Comparison of ENCODE assay signal across 15 mouse cellular contexts in genomic region chr15:86071166-86071565, GRCm38 (mm10). TPM values are rescaled to one million over a fixed set of nuclear protein-coding genes. Genes with fewer than 3 reads are reported as not detected.
DNase-seq lines count a peak whose midpoint lies in the region; ATAC-seq and TF ChIP-seq lines count a peak whose summit lies in the region.
"Had no signal": no experiment of that assay in that cellular context is flagged by ENCODE, and none has a peak within 500 bp of the region (broad histone marks: within the 10 kb centered on the region; RNA-seq: fewer than 3 reads in every experiment).

No protein-coding gene starts in this region.

- H3K9ac ChIP-seq in liver, embryonic 12.5 days = 0 out of 2 replicates have a peak overlapping the region, but pooled peaks have one; percentile 3
- no peak overlapping the region for H3K9ac ChIP-seq in liver, embryonic 11.5 days (ENCODE audit: low read depth, low read length)
- 0 out of 2 replicates have a peak overlapping the region, but pooled peaks have one; percentile 11 for H3K9ac ChIP-seq in liver, postnatal 0 days (replicated peaks)
- H3K9ac ChIP-seq: heart, embryonic 12.5 days; limb, embryonic 15.5 days had no signal

- no peak for TF ChIP-seq POLR2A in bone marrow, adult 2 months (IDR thresholded peaks at IDR 0.05; ENCODE audit: borderline replicate concordance, control insufficient read depth, low read depth, low read length)

- H3K4me1 ChIP-seq in liver, embryonic 12.5 days = peaks cover 69% of the 10 kb centered on the region
- peaks cover 45% of the 10 kb centered on the region for H3K4me1 ChIP-seq in liver, embryonic 11.5 days (replicated peaks; ENCODE audit: control insufficient read depth, insufficient read depth, low read length)
- H3K4me1 ChIP-seq in bone marrow, adult 2 months (ENCODE audit: control insufficient read depth, insufficient read depth, low read length) = peaks cover 12% of the 10 kb centered on the region
- H3K4me1 ChIP-seq in liver, postnatal 0 days (ENCODE audit: insufficient read depth) = peaks cover 48% of the 10 kb centered on the region

- DNase-seq in cerebellum, adult 11-12 months = peak; percentile 52
- no peak for DNase-seq in cerebellum, adult 11 months
- DNase-seq in liver, embryonic 11.5 days (ENCODE audit: low spot score) = no peak
- no peak for DNase-seq in liver, postnatal 0 days
- DNase-seq in gastrocnemius, postnatal 25 days = no peak
- no peak for DNase-seq in heart, adult 18-20 months
- DNase-seq: cerebellum, postnatal 10 days; gastrocnemius, postnatal 10 days; kidney, adult 9 months; lung, postnatal 36 days had no signal

- no peak overlapping the region for H3K4me2 ChIP-seq in liver, embryonic 12.5 days
- no peak overlapping the region for H3K4me2 ChIP-seq in liver, embryonic 11.5 days
- H3K4me2 ChIP-seq in liver, postnatal 0 days (ENCODE audit: low read depth, low read length) = 0 out of 2 replicates have a peak overlapping the region, but pooled peaks have one; percentile 18
- H3K4me2 ChIP-seq: heart, embryonic 12.5 days; limb, embryonic 15.5 days had no signal

- no peak for TF ChIP-seq EP300 in liver, postnatal 0 days (IDR thresholded peaks at IDR 0.05; ENCODE audit: low read depth)

- WGBS in liver, embryonic 12.5 days (ENCODE audit: insufficient replicate concordance) = 80% methylated on average over 1 of the region's 1 CpGs
- 67% methylated on average over 1 of the region's 1 CpGs for WGBS in liver, embryonic 11.5 days
- WGBS in bone marrow, adult 2 months = 60% methylated on average over 1 of the region's 1 CpGs
- WGBS in liver, postnatal 0 days (ENCODE audit: insufficient replicate concordance) = 62% methylated on average over 1 of the region's 1 CpGs

- H3K27me3 ChIP-seq in liver, embryonic 12.5 days (replicated peaks) = no peaks in the 10 kb centered on the region
- no peaks in the 10 kb centered on the region for H3K27me3 ChIP-seq in liver, embryonic 11.5 days (replicated peaks; ENCODE audit: control insufficient read depth, insufficient read depth, low read length)
- no peaks in the 10 kb centered on the region for H3K27me3 ChIP-seq in liver, postnatal 0 days (ENCODE audit: insufficient read depth, low read length)
- H3K27me3 ChIP-seq: heart, embryonic 12.5 days; limb, embryonic 15.5 days; Patski had no signal

- no peak overlapping the region for H3K4me3 ChIP-seq in liver, embryonic 12.5 days
- no peak overlapping the region for H3K4me3 ChIP-seq in liver, embryonic 11.5 days (ENCODE audit: low read depth, low read length)
- H3K4me3 ChIP-seq in bone marrow, adult 2 months (replicated peaks; ENCODE audit: control insufficient read depth, low read depth, low read length) = no peak overlapping the region
- no peak overlapping the region for H3K4me3 ChIP-seq in liver, postnatal 0 days (ENCODE audit: low read depth, low read length)
- H3K4me3 ChIP-seq: heart, embryonic 12.5 days; limb, embryonic 15.5 days had no signal

- peak overlapping the region; percentile 33; the same call in 1 of the 2 replicates for H3K27ac ChIP-seq in liver, embryonic 12.5 days
- H3K27ac ChIP-seq in liver, embryonic 11.5 days (ENCODE audit: low read depth, low read length) = no peak overlapping the region
- peak overlapping the region; percentile 15; the same call in 1 of the 2 replicates for H3K27ac ChIP-seq in bone marrow, adult 2 months (ENCODE audit: control insufficient read depth, insufficient read depth, low read depth, low read length, poor library complexity)
- no peak overlapping the region for H3K27ac ChIP-seq in liver, postnatal 0 days (ENCODE audit: low read depth)
- H3K27ac ChIP-seq: limb, embryonic 15.5 days had no signal

- no peak for ATAC-seq in liver, embryonic 12.5 days
- no peak for ATAC-seq in liver, embryonic 11.5 days (replicated peaks; ENCODE audit: low FRiP score)
- ATAC-seq in liver, postnatal 0 days = no peak
- ATAC-seq: Patski had no signal

- no peak for TF ChIP-seq CTCF in bone marrow, adult 2 months (IDR thresholded peaks at IDR 0.05; ENCODE audit: control insufficient read depth, insufficient read depth, low read length)
- no peak for TF ChIP-seq CTCF in liver, postnatal 0 days (IDR thresholded peaks at IDR 0.05; ENCODE audit: low read depth)

- H3K9me3 ChIP-seq in liver, embryonic 12.5 days (replicated peaks) = no peaks in the 10 kb centered on the region
- no peaks in the 10 kb centered on the region for H3K9me3 ChIP-seq in liver, embryonic 11.5 days (ENCODE audit: control insufficient read depth, low read length)
- H3K9me3 ChIP-seq in liver, postnatal 0 days (ENCODE audit: low read length) = no peaks in the 10 kb centered on the region
- H3K9me3 ChIP-seq: heart, embryonic 12.5 days; limb, embryonic 15.5 days had no signal

- H3K36me3 ChIP-seq in liver, embryonic 12.5 days = peaks cover 8% of the 10 kb centered on the region
- no peaks in the 10 kb centered on the region for H3K36me3 ChIP-seq in liver, embryonic 11.5 days (ENCODE audit: control insufficient read depth, insufficient read depth, low read length)
- no peaks in the 10 kb centered on the region; the same call in 1 of the 2 replicates for H3K36me3 ChIP-seq in liver, postnatal 0 days (replicated peaks; ENCODE audit: insufficient read depth, low read length)
- H3K36me3 ChIP-seq: heart, embryonic 12.5 days had no signal

RNA-seq across cellular contexts. Expression of gene Gramd4, which starts 13.7 kb away (rescaled TPM):
- 14.4 and 15.1 TPM in 2 replicates for polyA plus RNA-seq in liver, embryonic 12.5 days (2016; fragmentation: Nextera tagmentation; extraction: Ambion mirVana)
- 12.6 and 13.9 TPM in 2 replicates for polyA plus RNA-seq in liver, embryonic 11.5 days (2014; fragmentation: Nextera tagmentation; extraction: Ambion mirVana)
- 14.1 and 20.7 TPM in 2 replicates for polyA plus RNA-seq in bone marrow, adult 2 months (2011; ENCODE audit: insufficient read depth, insufficient read length, low replicate concordance, missing spikeins)
- 3.2 and 3.7 TPM in 2 replicates for polyA plus RNA-seq in liver, postnatal 0 days (2015; fragmentation: Nextera tagmentation; extraction: Ambion mirVana)
- total RNA-seq in gastrocnemius, postnatal 25 days (2021) = 1 to 10 TPM; 4.2 to 9.7 TPM
- 10 to 100 TPM; 32.6 to 32.7 TPM for total RNA-seq in heart, adult 18-20 months (2021)

RNA-seq across cellular contexts. Expression of gene Celsr1, which starts 37.6 kb away (rescaled TPM):
- polyA plus RNA-seq in liver, embryonic 12.5 days (2016; fragmentation: Nextera tagmentation; extraction: Ambion mirVana) = 0.11 and 0.25 TPM in 2 replicates
- polyA plus RNA-seq in liver, embryonic 11.5 days (2014; fragmentation: Nextera tagmentation; extraction: Ambion mirVana) = 0.53 and 1.4 TPM in 2 replicates
- 1.3 and 4.2 TPM in 2 replicates for polyA plus RNA-seq in bone marrow, adult 2 months (2011; ENCODE audit: insufficient read depth, insufficient read length, low replicate concordance, missing spikeins)
- 0.09 and 0.11 TPM in 2 replicates for polyA plus RNA-seq in liver, postnatal 0 days (2015; fragmentation: Nextera tagmentation; extraction: Ambion mirVana)
- under 1 TPM; 0.31 to 0.43 TPM for total RNA-seq in gastrocnemius, postnatal 25 days (2021)
- total RNA-seq in heart, adult 18-20 months (2021) = 1 to 10 TPM; 5.0 to 5.1 TPM

Comparison
In these comparisons a context has a peak if more than half of its experiments do, and no peak if none do; other contexts are left out.
1. H3K27ac ChIP-seq: peak in liver, embryonic 12.5 days (single experiment) and bone marrow, adult 2 months (single experiment); none in liver, embryonic 11.5 days (single experiment) and liver, postnatal 0 days (single experiment).